Mouse (Mus musculus) midbrain, embryonic 15.5 days (tissue): ENCODE data around the gene Gatb. TPM values are rescaled to one million over a fixed set of nuclear protein-coding genes. Genes with fewer than 3 reads are reported as not detected.

Experiments
- ATAC-seq: fragments of 200-750 bp; cut with Nextera tagmentation; replicated peaks from 2 replicates; pipeline ENCODE4 v1.8.0; 2017; ENCODE audit warnings: moderate TSS enrichment
- H3K27ac ChIP-seq: fragments of 300-500 bp; sonication (generic); 2 replicates; pipeline ENCODE4 v1.5.1; 2015; ENCODE audit warnings: mild to moderate bottlenecking, inconsistent platforms
- H3K27me3 ChIP-seq: fragments of 300-500 bp; sonication (generic); replicated peaks from 2 replicates; pipeline ENCODE4 v1.6.1; 2015; ENCODE audit warnings: inconsistent platforms
- H3K36me3 ChIP-seq: fragments of 300-500 bp; sonication (generic); replicated peaks from 2 replicates; pipeline ENCODE4 v1.6.1; 2015; ENCODE audit warnings: inconsistent platforms
- H3K4me1 ChIP-seq: fragments of 300-500 bp; sonication (generic); 2 replicates; pipeline ENCODE4 v1.6.1; 2015; ENCODE audit warnings: inconsistent platforms
- H3K4me2 ChIP-seq: fragments of 300-500 bp; sonication (generic); 2 replicates; pipeline ENCODE4 v1.6.1; 2015; ENCODE audit warnings: inconsistent platforms, mild to moderate bottlenecking, moderate library complexity
- H3K4me3 ChIP-seq: fragments of 300-500 bp; sonication (generic); 2 replicates; pipeline ENCODE4 v1.5.1; 2015; ENCODE audit warnings: mild to moderate bottlenecking, inconsistent platforms
- H3K9ac ChIP-seq: fragments of 300-500 bp; sonication (generic); 2 replicates; pipeline ENCODE4 v1.6.1; 2015; ENCODE audit warnings: mild to moderate bottlenecking, inconsistent platforms
- H3K9me3 ChIP-seq: fragments of 300-500 bp; sonication (generic); 2 replicates; pipeline ENCODE4 v1.6.1; 2016; ENCODE audit warnings: inconsistent platforms
- WGBS: fragments of 180-500 bp; shearing (Covaris S2); methylation state at CpG from one replicate; pipeline ENCODE4 v1.1.7; 2015; ENCODE audit warnings: mixed read lengths; 5-methylcytosine and 5-hydroxymethylcytosine counted together
- polyA plus RNA-seq: library from polyadenylated mRNA; unstranded; fragments of >200 nt; fragmentation: Nextera tagmentation; extraction: Ambion mirVana; gene quantifications from 2 replicates; pipeline ENCODE4 v1.2.1, GENCODE M21; 2015

Gatb gene
- polyA plus RNA-seq, 1 experiment from 2014 or later, result 22.8 TPM

DNA sequence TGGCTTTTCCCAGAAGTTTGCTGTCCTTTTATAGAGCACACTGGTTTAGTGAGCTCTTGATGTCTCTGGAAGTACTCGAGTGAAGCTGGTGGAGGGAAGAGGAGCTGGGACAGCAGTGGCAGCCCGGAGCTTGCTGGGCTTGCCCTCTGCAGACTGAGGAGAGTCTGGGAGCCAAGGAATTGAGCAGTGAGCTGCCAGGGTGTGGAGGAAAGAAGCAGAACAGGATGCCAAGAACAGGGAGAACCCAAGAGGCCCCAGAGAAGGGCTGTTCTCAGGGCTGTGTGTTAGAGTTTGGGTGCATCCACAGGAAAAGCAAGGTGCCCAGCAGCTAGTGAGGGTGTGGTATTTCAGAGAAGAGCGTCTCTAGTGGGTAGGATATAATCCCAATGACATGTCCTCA lies 67.8 kb downstream of the Gatb start:
- no peak for ATAC-seq
- Histone ChIP-seq H3K9me3 (no peaks in the 10 kb centered on the region), H3K9ac (no peak overlapping the region), H3K4me2 (no peak overlapping the region), H3K36me3 (no peaks in the 10 kb centered on the region), H3K4me3 (no peak overlapping the region), H3K4me1 (peaks cover 5% of the 10 kb centered on the region; the same call in 1 of the 2 replicates), H3K27ac (no peak overlapping the region), H3K27me3 (no peaks in the 10 kb centered on the region)
- WGBS, result 80% methylated on average over 3 of the region's 3 CpGs

DNA sequence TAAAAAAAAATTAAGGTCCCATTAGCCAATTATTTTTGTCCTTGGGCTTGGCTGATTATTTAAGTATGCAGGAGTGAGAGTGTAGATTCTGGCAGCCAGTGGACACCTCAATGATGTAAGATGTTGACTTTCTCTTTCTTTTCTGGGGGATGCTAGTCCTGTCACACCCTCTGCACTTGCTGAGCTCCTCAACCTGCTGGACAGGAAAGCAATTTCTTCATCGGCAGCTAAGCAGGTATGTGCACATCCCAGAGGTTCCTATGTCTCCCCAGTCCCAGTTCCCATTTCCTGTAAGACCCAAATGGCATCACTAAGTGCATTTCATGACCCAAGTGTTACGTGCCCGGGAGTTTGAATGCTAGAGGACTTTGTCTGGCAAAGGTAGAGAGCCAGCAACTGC lies 70.9 kb downstream of the Gatb start:
- no peaks in the 10 kb centered on the region for H3K36me3 ChIP-seq
- H3K4me1 ChIP-seq, result peaks cover 5% of the 10 kb centered on the region; the same call in 1 of the 2 replicates
- H3K4me2 ChIP-seq, result no peak overlapping the region
- H3K27ac ChIP-seq, result peak overlapping the region; percentile 60
- no peaks in the 10 kb centered on the region for H3K27me3 ChIP-seq
- no peak for ATAC-seq
- H3K4me3 ChIP-seq, result no peak overlapping the region
- no peaks in the 10 kb centered on the region for H3K9me3 ChIP-seq
- no peak overlapping the region for H3K9ac ChIP-seq
- 90% methylated on average over 3 of the region's 3 CpGs for WGBS

DNA sequence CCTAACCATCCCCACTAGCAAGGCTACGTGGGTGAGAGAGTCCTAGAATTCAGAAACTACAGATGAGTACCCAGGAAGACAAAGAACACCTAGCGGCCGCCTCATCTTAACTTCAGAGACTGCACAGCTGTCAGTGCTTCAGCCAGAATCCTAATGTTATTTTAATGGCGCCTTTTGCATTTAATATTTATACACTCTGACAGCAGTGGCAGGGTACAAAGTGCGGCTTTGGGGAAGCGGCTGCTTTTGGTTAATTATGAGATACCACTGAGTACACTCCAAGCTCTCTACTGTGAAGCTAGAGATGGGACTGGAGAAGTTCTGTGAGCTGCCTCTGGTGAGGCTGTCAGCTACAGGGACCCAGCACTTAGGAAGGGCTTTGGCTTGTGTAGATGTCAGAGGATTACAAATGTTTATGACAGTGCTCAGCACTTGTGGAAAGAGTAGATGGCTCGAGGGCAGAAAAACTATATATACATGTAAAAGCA lies 71.6 kb downstream of the Gatb start:
- no peak overlapping the region for H3K9ac ChIP-seq
- no peaks in the 10 kb centered on the region for H3K36me3 ChIP-seq
- no peak overlapping the region for H3K4me2 ChIP-seq
- H3K27ac ChIP-seq, result peak overlapping the region; percentile 60
- H3K4me3 ChIP-seq, result no peak overlapping the region
- peaks cover 5% of the 10 kb centered on the region; the same call in 1 of the 2 replicates for H3K4me1 ChIP-seq
- H3K27me3 ChIP-seq, result no peaks in the 10 kb centered on the region
- ATAC-seq, result peak; percentile 78
- WGBS, result 69% methylated on average over 7 of the region's 7 CpGs
- H3K9me3 ChIP-seq, result no peaks in the 10 kb centered on the region

DNA sequence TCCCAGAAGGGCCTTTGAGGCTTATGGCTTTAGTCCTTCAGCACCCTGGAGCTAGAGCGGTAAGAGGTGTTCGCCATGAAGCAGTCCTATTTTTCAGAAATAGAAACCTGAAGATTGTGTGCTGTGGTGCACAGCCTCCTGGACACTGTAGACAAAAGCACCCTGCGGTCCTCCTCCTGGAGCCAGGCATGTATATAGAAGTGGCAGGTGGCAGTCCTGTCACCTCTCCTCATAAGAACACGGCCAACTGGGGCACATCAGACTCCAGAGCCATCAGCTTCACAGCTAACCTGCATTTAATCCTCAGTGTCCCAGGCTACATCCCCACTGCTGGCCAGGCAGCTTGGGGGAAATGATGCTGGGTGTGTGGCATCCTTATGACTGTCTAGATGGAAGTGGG lies 75.3 kb downstream of the Gatb start:
- Histone ChIP-seq H3K4me2 (no peak overlapping the region), H3K4me3 (no peak overlapping the region), H3K27ac (no peak overlapping the region), H3K27me3 (no peaks in the 10 kb centered on the region), H3K9ac (no peak overlapping the region), H3K9me3 (no peaks in the 10 kb centered on the region), H3K4me1 (peaks cover 12% of the 10 kb centered on the region), H3K36me3 (no peaks in the 10 kb centered on the region)
- 90% methylated on average over 4 of the region's 4 CpGs for WGBS
- ATAC-seq, result no peak

DNA sequence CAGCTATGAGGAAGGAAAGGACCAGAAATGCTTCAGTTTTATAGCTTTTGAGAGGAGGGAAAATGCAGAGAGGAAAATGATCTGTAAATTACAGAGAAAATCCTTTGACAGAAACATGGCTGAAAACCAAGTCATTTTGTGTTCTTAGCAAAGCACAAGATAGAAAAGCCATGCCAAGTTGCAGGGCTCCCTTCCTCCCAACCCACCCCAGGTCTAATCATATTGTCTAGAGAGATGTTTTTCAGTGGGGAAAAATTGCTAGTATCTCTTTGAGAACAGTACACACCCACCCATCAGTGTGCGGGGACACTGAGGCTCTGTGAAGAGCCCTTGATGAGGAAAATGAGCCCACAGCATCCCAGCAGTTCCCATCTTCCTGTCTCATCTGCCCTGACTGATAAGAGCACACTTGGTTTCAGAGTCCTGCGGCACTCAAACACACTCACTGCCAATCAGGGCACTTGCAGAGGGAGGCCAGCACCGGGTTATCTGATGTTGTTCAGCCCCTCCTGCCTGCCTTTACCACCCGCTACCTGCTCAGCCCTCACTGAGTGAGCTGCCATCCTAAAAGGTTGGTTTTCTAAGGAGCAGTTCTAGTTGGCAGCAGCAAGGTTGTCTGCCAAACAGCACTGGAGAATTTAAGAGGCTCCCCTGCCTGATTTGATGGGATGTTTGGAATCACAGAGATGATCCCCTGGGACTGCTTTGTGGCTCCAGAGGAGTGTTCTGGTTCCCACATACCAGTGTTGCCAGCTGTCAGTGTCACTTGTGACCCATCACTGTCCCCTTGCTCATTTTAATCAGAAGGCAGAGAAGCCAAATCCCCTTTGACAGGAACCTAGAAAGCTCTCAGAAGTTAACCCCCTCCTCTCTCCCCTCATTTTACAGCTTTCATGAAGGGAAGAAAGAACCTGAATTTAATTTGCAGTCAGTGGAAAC lies 79.1 kb downstream of the Gatb start:
- ATAC-seq, result peak; percentile 62

DNA sequence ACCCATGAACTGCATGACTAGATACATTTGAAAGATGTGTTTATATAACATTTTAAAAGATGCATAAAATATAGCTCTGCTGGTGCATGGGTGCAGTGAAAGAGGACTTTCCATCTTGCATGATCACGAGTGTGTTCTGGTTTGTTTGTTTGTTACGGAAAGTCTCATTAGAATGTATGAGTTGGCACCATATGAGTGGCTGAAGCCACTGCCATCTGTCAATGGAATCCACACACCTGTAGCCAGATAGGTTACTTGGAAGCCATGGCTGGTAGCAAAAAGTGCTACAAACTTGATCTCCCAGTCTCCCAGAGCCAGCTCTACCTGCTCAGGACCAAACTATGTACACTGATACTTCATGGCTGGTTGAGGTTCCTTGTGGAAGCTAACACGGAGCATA lies 81.6 kb downstream of the Gatb start:
- H3K9ac ChIP-seq, result no peak overlapping the region
- H3K27me3 ChIP-seq, result no peaks in the 10 kb centered on the region
- no peaks in the 10 kb centered on the region for H3K9me3 ChIP-seq
- no peak overlapping the region for H3K4me3 ChIP-seq
- H3K4me1 ChIP-seq, result peaks cover 7% of the 10 kb centered on the region
- no peak overlapping the region for H3K27ac ChIP-seq
- 95% methylated on average over 3 of the region's 3 CpGs for WGBS
- H3K4me2 ChIP-seq, result no peak overlapping the region
- no peaks in the 10 kb centered on the region for H3K36me3 ChIP-seq
- no peak for ATAC-seq

More for the DNA sequence above, 79.1 kb downstream of the Gatb start:
- Histone ChIP-seq H3K4me2 (no peak overlapping the region), H3K27me3 (no peaks in the 10 kb centered on the region), H3K36me3 (no peaks in the 10 kb centered on the region), H3K27ac (0 out of 2 replicates have a peak overlapping the region, but pooled peaks have one; percentile 18), H3K9ac (no peak overlapping the region), H3K4me1 (peaks cover 7% of the 10 kb centered on the region), H3K4me3 (no peak overlapping the region), H3K9me3 (no peaks in the 10 kb centered on the region)
- 70% methylated on average over 4 of the region's 4 CpGs for WGBS

DNA sequence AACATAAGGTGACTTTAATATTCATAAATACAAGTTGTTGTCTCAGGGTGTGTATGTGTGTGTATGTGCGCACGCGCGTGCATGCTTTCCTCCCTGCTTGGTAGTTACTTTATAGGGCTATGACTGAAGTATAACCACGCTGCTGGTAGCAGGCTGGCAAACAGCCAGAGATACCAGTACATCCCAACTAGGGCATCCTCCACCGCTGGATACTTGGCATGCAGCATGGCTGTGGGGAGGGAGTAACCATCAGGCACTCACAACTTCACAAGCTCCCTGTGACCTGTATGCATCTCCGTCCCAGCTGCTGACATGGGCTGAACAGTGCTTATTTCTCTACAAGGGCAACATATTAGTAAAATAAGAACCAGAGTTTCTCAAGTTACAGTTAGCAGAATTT lies 85.8 kb downstream of the Gatb start:
- 93% methylated on average over 7 of the region's 7 CpGs for WGBS
- no peaks in the 10 kb centered on the region for H3K36me3 ChIP-seq

DNA sequence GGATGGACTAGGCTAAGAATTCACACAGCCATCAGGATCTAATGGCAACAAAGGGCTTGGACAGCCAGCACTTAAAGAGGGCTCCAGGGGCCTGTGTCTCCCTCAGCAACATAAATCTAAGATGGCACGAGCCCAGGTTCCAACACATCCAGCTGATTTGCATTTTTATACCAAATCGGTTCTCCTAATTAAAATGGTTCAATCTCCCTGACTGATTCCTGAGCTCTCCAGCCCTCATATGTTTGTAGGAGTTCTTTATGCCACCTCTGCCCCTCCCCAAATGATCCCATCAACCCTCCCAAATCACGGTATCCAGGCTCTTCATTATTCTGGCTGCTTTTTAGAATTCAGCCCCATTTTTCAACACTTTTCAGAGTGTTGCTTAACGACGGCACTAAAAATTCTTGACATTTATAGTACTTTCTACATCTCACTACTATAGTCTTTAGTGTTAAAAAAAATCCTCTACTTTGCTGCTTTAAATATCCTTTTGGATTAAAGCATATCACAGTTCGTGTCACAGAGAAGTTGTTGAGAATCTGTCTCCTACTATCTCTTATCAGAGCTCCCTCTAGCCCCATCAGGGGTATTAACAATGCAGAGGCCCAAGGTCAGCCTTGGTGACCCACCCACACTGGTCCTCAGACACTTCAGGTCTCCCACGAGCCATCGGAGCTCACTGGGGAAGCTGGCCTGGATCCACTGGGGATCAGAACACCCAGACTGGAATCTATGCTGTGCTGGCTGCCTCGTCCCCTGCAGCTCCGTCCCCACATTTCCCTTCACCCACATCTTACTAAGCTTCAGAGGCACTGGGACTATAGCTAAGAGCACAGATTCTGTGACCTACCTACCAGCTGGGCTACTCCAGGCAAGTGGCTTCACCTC lies 88.3 kb downstream of the Gatb start:
- 72% methylated on average over 10 of the region's 10 CpGs for WGBS
- H3K27ac ChIP-seq, result no peak overlapping the region
- no peak for ATAC-seq

More for the DNA sequence above, 85.8 kb downstream of the Gatb start:
- Histone ChIP-seq H3K4me1 (no peaks in the 10 kb centered on the region), H3K9ac (no peak overlapping the region), H3K9me3 (no peaks in the 10 kb centered on the region), H3K4me2 (no peak overlapping the region), H3K27me3 (no peaks in the 10 kb centered on the region), H3K27ac (no peak overlapping the region), H3K4me3 (no peak overlapping the region)
- ATAC-seq, result no peak

GRCm38 (mm10) chr3:85663826-85664225 lies 89.9 kb downstream of the Gatb start:
- Histone ChIP-seq H3K4me2 (no peak overlapping the region), H3K36me3 (no peaks in the 10 kb centered on the region), H3K27ac (no peak overlapping the region), H3K4me1 (no peaks in the 10 kb centered on the region), H3K9ac (no peak overlapping the region), H3K27me3 (no peaks in the 10 kb centered on the region), H3K9me3 (no peaks in the 10 kb centered on the region), H3K4me3 (no peak overlapping the region)
- no peak for ATAC-seq
- WGBS, result 72% methylated on average over 5 of the region's 5 CpGs

More for the DNA sequence above, 88.3 kb downstream of the Gatb start:
- H3K27me3 ChIP-seq, result no peaks in the 10 kb centered on the region
- H3K4me1 ChIP-seq, result no peaks in the 10 kb centered on the region
- no peak overlapping the region for H3K4me3 ChIP-seq
- H3K9me3 ChIP-seq, result no peaks in the 10 kb centered on the region
- H3K36me3 ChIP-seq, result no peaks in the 10 kb centered on the region
- H3K4me2 ChIP-seq, result no peak overlapping the region
- H3K9ac ChIP-seq, result no peak overlapping the region

DNA sequence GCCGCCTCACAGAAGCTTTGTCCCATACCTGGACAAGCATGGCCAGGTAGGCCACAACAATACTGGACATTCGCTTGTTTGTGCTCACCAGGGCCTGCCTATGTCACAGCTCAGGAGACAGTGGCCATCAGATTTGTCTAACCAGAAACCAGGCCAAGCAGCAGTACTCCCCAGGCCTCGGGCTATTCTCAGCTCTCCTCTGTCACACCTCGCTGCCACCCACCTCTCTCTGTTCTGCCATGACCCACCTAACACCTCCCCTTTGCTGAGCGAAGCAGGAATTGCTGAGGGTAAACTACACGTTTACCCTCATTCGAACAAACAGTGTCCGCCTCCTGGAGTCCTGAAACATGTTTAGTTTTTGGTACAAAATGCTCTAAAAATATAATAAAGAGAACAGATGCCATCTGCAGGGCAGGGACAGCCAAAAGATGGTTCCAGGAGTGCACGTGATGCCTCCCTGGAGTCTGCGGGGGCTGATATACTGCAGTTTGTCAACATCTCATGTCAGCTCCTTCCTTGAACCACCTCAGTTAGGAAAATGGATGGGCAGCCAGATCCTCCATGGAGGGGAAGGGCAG lies 90.8 kb downstream of the Gatb start:
- Histone ChIP-seq H3K27ac (no peak overlapping the region), H3K4me1 (no peaks in the 10 kb centered on the region), H3K27me3 (no peaks in the 10 kb centered on the region), H3K4me2 (no peak overlapping the region), H3K4me3 (no peak overlapping the region), H3K9me3 (no peaks in the 10 kb centered on the region), H3K9ac (no peak overlapping the region), H3K36me3 (no peaks in the 10 kb centered on the region)
- 91% methylated on average over 10 of the region's 10 CpGs for WGBS
- no peak for ATAC-seq

GRCm38 (mm10) chr3:85666166-85666565 lies 92.2 kb downstream of the Gatb start:
- no peak overlapping the region for H3K27ac ChIP-seq
- no peaks in the 10 kb centered on the region for H3K9me3 ChIP-seq
- H3K4me1 ChIP-seq, result no peaks in the 10 kb centered on the region
- no peaks in the 10 kb centered on the region for H3K27me3 ChIP-seq
- no peak for ATAC-seq
- H3K4me2 ChIP-seq, result no peak overlapping the region
- WGBS, result 71% methylated on average over 3 of the region's 3 CpGs
- H3K4me3 ChIP-seq, result no peak overlapping the region
- no peak overlapping the region for H3K9ac ChIP-seq
- no peaks in the 10 kb centered on the region for H3K36me3 ChIP-seq

- no peak for ATAC-seq
Observed at GRCm38 (mm10) chr3:85666736-85667135, 92.8 kb downstream of the Gatb start.

More at GRCm38 (mm10) chr3:85666736-85667135, 92.8 kb downstream of the Gatb start:
- 84% methylated on average over 12 of the region's 12 CpGs for WGBS
- H3K27me3 ChIP-seq, result no peaks in the 10 kb centered on the region
- H3K27ac ChIP-seq, result no peak overlapping the region
- H3K4me1 ChIP-seq, result no peaks in the 10 kb centered on the region
- H3K36me3 ChIP-seq, result no peaks in the 10 kb centered on the region
- no peak overlapping the region for H3K4me2 ChIP-seq
- no peak overlapping the region for H3K9ac ChIP-seq
- no peaks in the 10 kb centered on the region for H3K9me3 ChIP-seq
- no peak overlapping the region for H3K4me3 ChIP-seq
